Mouse (Mus musculus) ovary, postnatal 14 days (tissue): ENCODE results near the gene Ptpn14.

Experiments
- DNase-seq: peaks from one replicate; pipeline ENCODE4 v3.0.0; 2022; ENCODE audit warnings: low spot score

Ptpn14 gene

DNA sequence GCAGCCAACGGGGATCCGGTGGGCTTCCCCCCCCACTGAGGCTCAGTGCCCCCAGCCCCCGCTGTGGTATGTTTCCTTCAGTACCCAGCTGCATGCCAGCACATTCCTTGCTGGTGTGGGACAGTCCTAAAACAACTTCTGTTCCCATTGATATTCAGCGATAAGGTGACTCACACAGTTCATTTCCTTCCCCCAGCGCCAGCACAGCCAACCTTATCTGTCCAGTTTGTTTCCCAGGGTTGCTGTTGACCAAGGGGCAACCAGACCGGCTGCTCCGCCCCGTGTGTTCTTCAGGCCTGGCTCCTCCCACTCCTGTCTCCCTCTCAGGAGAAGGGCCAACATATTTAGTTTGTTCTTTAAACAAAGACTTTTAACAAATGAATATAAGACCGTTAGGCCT, 139.4 kb downstream of the Ptpn14 start:
- DNase-seq: no peak

- no peak for DNase-seq
Measured at GRCm38 (mm10) chr1:189868036-189868435, 140.0 kb downstream of the Ptpn14 start.

- no peak for DNase-seq
Measured at GRCm38 (mm10) chr1:189869651-189870270, 141.7 kb downstream of the Ptpn14 start.

- no peak for DNase-seq
Measured at GRCm38 (mm10) chr1:189870539-189870938, 142.5 kb downstream of the Ptpn14 start.

DNA sequence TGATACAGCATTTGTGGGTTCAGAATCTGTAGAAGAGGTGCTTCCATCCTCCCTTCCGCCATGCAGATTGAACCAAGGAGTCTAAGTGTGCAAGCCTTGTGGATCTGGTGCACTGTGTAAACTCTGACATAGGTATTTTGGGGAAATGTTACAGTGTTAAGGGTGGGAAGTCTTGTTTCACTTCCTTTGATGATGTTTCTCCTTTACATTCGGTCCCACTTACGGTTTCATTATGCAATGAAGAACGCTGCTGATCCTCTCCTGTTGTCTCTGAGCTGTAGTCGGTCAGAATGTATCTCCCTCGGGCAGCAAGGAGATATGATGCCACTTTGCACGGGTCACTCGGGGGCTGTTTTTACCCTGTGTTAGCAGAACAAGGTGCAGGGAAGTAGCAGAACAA, 143.6 kb downstream of the Ptpn14 start:
- DNase-seq: no peak

DNA sequence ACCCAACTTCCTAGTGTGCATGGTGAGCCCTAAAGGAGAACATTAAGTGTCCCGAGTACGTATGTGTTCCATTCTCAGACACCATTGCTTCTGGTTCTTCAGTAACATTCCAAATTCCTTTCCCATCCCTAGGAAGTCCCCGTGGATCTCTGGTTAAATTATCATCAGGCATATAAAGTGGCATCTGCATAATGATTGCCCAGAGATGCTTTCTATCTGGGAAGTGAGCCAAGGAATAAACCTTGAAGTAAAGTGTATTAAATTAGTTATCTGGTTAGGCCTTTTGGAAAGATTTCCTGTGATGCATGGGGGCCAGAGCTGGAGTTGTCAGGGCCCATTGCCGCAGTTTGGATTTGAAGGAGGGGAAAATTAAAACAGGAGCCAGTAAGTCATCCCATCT, 144.0 kb downstream of the Ptpn14 start:
- DNase-seq: no peak

- no peak for DNase-seq
Measured at GRCm38 (mm10) chr1:189873591-189873990, 145.5 kb downstream of the Ptpn14 start.

DNA sequence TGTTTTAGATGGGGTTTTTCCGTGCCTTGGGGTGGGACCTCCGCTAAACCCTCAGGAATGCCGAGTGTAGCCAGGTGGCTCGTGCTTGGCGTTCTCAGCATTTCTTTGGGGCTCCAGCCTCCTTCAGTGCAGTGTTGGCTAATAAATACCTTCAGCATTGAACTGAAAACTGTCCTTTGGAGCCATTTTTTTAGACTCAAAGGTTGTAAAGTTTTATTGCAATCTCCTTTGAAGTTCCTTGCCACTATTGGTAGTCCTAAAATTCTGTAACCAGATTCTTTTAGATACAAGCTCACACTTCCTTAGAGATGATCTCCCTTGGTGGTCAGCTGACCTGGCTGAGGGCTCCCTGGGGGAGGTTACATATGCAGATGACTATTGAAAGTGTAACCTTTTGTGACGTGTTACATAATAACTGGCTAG, 147.4 kb downstream of the Ptpn14 start:
- no peak for DNase-seq

DNA sequence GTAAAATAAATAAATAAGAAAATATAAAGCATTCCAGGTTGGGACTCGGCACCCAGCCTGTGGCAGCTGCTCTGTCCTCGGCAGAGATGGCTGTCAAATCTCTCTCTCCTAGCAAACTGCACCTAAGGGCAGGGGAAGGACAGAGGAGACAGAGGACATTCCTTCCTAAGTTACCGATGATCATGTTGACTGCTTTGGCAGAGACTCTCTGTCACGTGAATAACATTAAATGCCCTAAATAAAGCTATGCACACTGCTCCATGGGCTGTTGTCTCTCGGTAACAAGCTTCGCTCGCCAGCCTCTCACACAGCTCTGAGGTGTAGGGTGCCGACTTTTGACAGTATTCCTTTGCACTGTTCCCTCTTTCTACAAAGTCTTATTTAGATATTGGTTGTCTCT, 148.1 kb downstream of the Ptpn14 start:
- no peak for DNase-seq

- DNase-seq: no peak
Measured at GRCm38 (mm10) chr1:189879212-189879611, 151.1 kb downstream of the Ptpn14 start.

DNA sequence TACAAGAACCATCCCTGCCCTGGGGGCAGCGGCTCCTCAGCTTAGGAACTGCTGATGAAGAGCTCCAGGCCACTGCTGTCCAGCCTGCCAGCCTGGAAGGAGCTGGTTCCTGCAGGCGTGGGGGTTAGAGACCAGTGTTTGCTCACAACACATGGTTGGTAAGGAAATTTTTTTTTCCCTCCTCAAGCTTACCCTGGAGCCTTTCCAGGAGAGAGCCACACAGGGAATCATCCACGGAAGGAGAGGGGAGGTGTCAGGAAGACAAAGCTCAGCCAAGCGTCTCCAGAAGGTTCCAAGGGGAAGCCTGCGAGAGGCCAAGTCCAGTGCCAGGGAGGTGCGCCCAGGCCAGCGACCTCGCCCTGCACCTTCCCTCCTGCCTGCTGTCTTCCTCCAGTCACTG, 151.9 kb downstream of the Ptpn14 start:
- DNase-seq: no peak

DNA sequence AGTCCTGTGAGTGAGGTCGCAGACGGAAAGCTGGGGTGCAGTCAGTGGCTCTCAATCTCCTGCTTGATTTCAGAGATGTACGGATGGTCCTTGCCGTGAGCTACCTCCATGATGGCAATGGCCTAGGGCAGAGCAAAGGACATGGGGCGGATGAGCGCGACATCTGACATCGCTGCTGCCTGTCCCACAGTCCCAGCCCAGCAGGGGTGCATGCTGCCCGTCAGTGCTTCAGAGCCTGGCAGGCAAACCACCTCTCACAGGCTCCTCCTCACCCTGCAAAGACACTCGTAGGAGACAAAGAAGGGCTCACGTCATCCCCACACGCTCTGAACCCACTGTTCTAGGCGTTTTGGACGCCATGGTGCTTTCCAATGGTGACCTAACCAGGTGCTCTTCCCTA, 152.7 kb downstream of the Ptpn14 start:
- DNase-seq: no peak

DNA sequence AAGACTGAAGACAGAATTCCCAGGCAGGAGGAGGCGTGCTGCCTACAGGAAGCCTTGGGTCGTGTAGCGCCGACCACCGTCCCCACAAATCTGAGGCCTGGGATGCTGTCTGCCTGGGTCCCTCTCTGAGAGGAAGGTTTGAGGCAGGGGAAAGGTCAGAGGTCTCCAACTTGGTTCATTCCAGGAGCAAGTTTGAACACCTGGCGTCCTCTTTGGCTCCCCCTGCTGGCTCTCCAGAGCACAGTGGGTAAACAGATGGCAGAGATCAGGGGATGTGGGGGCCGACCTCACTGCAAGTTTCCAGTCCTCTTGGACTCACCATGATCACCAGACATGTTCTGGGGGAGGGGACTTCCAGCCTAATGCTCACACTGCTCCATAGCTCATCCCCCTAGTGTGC, 154.8 kb downstream of the Ptpn14 start:
- DNase-seq: peak; percentile 44

GRCm38 (mm10) chr1:189883531-189884170, 155.6 kb downstream of the Ptpn14 start:
- peak; percentile 49 for DNase-seq

DNA sequence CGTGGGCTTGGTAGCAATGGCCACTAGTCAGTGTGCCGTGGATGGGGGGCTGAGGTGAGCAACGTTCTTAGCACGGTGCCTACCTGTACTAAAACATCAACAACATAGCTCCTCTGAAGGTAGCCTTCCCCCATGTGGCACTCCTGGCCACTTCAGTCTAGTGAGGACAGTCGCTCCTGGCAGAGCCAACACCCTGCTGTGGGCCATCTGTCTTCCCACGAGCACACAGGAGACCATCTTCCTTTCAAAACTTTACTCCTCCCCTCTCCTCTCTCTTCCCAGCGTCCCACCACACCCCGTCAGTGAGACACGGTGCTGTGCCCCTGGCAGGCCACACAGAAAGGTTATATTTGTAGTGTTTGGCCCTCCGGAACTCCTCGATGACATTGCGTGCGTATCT, 156.9 kb downstream of the Ptpn14 start:
- no peak for DNase-seq

DNA sequence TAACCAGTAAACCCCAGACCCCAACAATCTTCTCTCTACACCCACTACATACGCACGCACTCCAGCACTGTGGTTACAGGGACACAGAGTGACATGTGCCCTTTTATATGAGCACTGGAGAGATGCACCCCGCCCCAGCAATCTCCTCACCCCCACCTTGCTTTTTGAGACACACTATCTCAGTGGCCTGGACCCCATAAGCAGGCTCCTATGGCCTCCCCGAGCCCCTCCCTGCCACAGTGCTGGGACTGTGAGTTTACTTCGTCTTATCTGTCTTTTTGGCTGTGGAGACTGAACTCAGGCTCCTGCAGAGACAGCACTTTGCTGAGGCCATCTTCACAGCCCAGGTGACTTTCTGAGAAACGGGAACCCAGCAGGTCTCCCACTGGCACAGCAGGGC, 157.9 kb downstream of the Ptpn14 start:
- DNase-seq: no peak

DNA sequence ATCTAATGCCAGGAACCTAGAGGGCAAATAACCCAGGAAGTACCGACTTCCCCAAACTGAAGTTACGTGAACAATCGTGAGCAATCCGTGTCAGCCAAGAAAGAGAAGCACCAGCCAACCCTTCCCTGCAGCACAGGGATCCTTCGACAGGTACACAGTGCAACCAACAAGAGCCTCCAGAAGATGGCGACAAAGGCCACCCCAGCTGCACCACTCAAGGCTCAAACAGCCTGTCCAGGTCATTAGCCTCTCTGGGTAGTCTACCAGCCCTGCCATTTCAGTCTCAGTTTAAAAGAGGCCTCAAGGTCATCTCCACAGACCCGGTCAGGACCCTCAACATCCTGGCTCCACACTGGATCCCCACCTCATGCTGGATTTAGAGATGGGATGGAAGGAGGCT, 159.4 kb downstream of the Ptpn14 start:
- peak; percentile 43 for DNase-seq

DNA sequence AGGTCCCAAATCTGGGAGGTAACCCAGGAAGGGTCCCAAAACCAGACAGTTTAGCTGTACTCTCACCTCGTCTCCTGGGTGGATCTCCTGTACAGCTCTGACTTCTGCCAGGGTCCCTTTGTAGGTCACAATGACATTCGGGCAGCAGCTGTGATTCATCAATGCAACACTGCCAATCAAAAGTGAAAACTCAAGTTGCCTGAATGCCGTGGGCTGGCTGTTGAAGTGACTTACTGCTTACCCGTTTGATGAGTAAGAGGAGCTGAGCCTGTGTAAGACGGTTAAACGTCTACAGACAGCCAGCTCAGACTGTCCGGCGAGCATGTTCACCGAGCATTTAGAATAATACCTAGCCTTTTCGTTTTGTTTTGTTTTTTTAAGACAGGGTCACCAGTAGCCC, 160.7 kb downstream of the Ptpn14 start:
- no peak for DNase-seq

DNA sequence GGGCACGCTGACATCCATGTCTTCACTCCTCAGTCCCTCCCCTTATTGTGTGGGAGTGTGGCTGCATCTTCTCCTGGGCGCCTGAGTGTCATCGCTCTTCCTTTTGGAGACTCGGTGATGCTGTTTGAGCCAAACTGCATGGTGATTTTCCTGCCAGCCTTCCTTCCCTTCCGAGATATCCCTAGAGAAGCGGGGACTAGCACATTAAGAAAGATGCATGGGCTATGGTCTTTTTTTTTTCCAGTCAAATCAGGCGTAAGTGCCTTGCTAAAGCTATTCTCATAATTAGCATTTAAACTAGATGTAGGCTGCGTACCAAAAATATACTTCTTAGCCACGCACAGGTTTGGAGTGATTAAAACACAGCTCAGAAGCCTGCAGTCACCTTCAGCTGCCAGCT, 166.1 kb downstream of the Ptpn14 start:
- DNase-seq: no peak

- no peak for DNase-seq
Measured at GRCm38 (mm10) chr1:189897861-189898260, 169.8 kb downstream of the Ptpn14 start.

DNA sequence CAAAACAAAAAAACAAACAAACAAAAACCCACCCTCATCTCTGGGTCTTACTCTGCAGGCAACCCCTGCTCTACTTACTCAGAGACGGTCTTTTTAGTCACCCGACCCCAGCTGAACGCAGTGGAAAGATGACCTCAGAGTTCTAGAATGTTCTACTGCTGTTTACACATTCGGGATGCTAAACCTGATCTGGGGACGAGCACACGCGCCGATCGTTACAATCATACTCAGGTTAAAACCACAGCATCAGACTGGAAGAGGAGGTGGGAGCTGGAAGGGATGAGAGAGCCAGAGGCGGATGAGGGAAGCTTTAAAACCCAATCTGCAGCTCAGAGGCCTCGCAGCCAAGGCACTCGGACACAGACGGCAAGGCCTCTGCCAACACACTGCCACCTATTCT, 170.6 kb downstream of the Ptpn14 start:
- DNase-seq: no peak

DNA sequence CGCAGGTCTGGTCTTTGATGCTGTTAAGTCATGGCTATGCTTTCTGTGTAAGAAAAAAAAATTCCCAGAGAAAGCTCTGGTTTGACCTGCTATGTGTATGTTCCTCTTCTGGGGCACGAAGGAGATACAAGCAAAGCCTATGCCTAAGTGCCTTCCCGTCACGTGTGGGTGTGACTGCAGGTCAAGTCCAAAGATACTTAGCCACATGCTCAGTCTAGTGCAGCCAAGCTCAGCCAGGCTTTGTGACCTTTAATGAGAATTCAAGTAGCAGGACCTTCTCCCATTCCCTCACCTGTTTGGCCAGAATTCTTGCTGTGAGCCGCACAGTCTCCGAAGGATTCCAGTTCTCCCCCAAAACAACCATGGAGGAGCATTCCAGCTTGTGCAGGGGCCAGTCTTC, 171.5 kb downstream of the Ptpn14 start:
- no peak for DNase-seq

DNA sequence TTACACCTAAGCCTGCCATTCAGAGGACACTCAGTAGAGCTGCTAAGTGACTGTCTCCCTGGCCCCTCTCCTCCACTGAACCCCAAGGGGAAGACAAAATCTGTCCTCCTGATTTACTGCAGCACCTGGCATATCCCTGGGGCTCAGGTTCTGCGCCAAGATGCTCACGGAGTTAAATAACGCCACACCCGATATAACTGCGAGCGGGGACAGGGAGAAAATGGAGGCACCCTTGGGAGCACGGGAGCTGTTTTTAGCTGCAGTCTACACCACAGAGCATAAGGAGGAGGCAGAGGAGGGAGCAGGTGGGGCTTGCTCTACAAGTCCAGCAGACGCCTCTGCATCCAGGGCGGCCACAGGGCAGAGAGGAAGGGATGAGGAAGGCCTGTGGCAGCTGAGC, 174.3 kb downstream of the Ptpn14 start:
- DNase-seq: no peak

DNA sequence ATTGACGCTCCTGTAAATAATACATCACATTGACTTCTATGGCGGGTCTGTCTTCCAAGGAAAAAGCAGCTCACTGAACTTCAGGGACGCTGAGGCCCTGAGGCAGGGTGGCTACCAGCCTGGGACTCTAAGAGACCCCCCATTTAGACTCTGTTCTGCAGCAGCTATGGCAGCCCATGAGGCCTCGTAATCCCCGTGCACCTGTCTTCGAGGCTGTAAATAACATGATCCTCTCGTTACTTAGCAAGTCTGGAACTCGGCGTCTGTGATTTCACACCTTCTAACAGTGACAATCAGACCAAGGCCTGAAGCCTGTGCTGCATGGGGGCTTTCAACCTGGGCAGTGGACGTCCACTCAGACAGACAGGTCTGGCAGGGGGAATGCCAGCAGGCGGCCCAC, 175.1 kb downstream of the Ptpn14 start:
- DNase-seq: no peak
